Mouse (Mus musculus) midbrain, embryonic 13.5 days (tissue): ENCODE measurements at regions not wholly inside any gene's neighbourhood (a gene's known extent, or its start where the extent isn't known, plus 50 kb on each side); places are given as distances from the start of the nearest gene placed in this dataset.

ENCODE experiments used
- ATAC-seq: fragments of 200-750 bp; cut with Nextera tagmentation; 2 replicates; pipeline ENCODE4 v1.8.0; 2017; ENCODE audit warnings: mild to moderate bottlenecking, moderate TSS enrichment, moderate library complexity
- H3K27ac ChIP-seq: fragments of 300-500 bp; sonication (generic); 2 replicates; pipeline ENCODE4 v1.5.1; 2015; ENCODE audit warnings: inconsistent platforms, mild to moderate bottlenecking, moderate library complexity
- H3K27me3 ChIP-seq: fragments of 300-500 bp; sonication (generic); 2 replicates; pipeline ENCODE4 v1.6.1; 2015; ENCODE audit warnings: mild to moderate bottlenecking, inconsistent platforms
- H3K36me3 ChIP-seq: fragments of 300-500 bp; sonication (generic); 2 replicates; pipeline ENCODE4 v1.6.1; 2015; ENCODE audit warnings: mild to moderate bottlenecking, inconsistent platforms
- H3K4me1 ChIP-seq: fragments of 300-500 bp; sonication (generic); replicated peaks from 2 replicates; pipeline ENCODE4 v1.6.1; 2015; ENCODE audit warnings: inconsistent platforms
- H3K4me2 ChIP-seq: fragments of 300-500 bp; sonication (generic); replicated peaks from 2 replicates; pipeline ENCODE4 v1.6.1; 2015; ENCODE audit warnings: moderate library complexity, mild to moderate bottlenecking, inconsistent platforms
- H3K4me3 ChIP-seq: fragments of 300-500 bp; sonication (generic); replicated peaks from 2 replicates; pipeline ENCODE4 v1.5.1; 2015; ENCODE audit warnings: mild to moderate bottlenecking, inconsistent platforms
- H3K9ac ChIP-seq: fragments of 300-500 bp; sonication (generic); replicated peaks from 2 replicates; pipeline ENCODE4 v1.6.1; 2015; ENCODE audit warnings: mild to moderate bottlenecking, inconsistent platforms
- H3K9me3 ChIP-seq: fragments of 300-500 bp; sonication (generic); 2 replicates; pipeline ENCODE4 v1.6.1; 2016; ENCODE audit warnings: mild to moderate bottlenecking, inconsistent platforms
- WGBS: fragments of 180-500 bp; shearing (Covaris S2); methylation state at CpG from one replicate; pipeline ENCODE4 v1.1.7; 2015; 5-methylcytosine and 5-hydroxymethylcytosine counted together

- H3K9ac ChIP-seq: no peak overlapping the region
- no peaks in the 10 kb centered on the region for H3K27me3 ChIP-seq
- no peaks in the 10 kb centered on the region for H3K4me1 ChIP-seq
- H3K4me3 ChIP-seq: no peak overlapping the region
- no peaks in the 10 kb centered on the region for H3K9me3 ChIP-seq
- no peak overlapping the region for H3K27ac ChIP-seq
- ATAC-seq: no peak
- 79% methylated on average over 2 of the region's 2 CpGs for WGBS
- no peak overlapping the region for H3K4me2 ChIP-seq
- H3K36me3 ChIP-seq: no peaks in the 10 kb centered on the region
Measured at GRCm38 (mm10) chr12:67471666-67472065, 249.3 kb upstream of the Mdga2 start.

GRCm38 (mm10) chr12:67471001-67471400, 248.7 kb upstream of the Mdga2 start:
- ATAC-seq: no peak
- no peaks in the 10 kb centered on the region for H3K9me3 ChIP-seq
- H3K4me1 ChIP-seq: no peaks in the 10 kb centered on the region
- no peak overlapping the region for H3K4me2 ChIP-seq
- H3K4me3 ChIP-seq: no peak overlapping the region
- H3K27ac ChIP-seq: no peak overlapping the region
- H3K27me3 ChIP-seq: no peaks in the 10 kb centered on the region
- 74% methylated on average over 3 of the region's 3 CpGs for WGBS
- H3K36me3 ChIP-seq: no peaks in the 10 kb centered on the region
- no peak overlapping the region for H3K9ac ChIP-seq

- no peaks in the 10 kb centered on the region for H3K9me3 ChIP-seq
- no peaks in the 10 kb centered on the region for H3K36me3 ChIP-seq
- no peak overlapping the region for H3K9ac ChIP-seq
- no peak overlapping the region for H3K4me2 ChIP-seq
- H3K27ac ChIP-seq: no peak overlapping the region
- no peak overlapping the region for H3K4me3 ChIP-seq
- ATAC-seq: no peak
- 56% methylated on average over 1 of the region's 1 CpGs for WGBS
- no peaks in the 10 kb centered on the region for H3K27me3 ChIP-seq
- H3K4me1 ChIP-seq: no peaks in the 10 kb centered on the region
Measured at GRCm38 (mm10) chr12:67449109-67449508, 226.8 kb upstream of the Mdga2 start.

GRCm38 (mm10) chr12:67430318-67430950, 208.1 kb upstream of the Mdga2 start:
- Histone ChIP-seq H3K9me3 (no peaks in the 10 kb centered on the region), H3K9ac (no peak overlapping the region), H3K27ac (no peak overlapping the region), H3K27me3 (no peaks in the 10 kb centered on the region), H3K4me3 (no peak overlapping the region), H3K4me1 (no peaks in the 10 kb centered on the region), H3K36me3 (no peaks in the 10 kb centered on the region), H3K4me2 (no peak overlapping the region)
- 39% methylated on average over 6 of the region's 6 CpGs for WGBS
- no peak for ATAC-seq

- no peak overlapping the region for H3K27ac ChIP-seq
- no peaks in the 10 kb centered on the region for H3K36me3 ChIP-seq
- no peak overlapping the region for H3K9ac ChIP-seq
- no peak for ATAC-seq
- no peaks in the 10 kb centered on the region for H3K27me3 ChIP-seq
- H3K9me3 ChIP-seq: no peaks in the 10 kb centered on the region
- WGBS: 75% methylated on average over 6 of the region's 6 CpGs
- no peak overlapping the region for H3K4me3 ChIP-seq
- H3K4me1 ChIP-seq: no peaks in the 10 kb centered on the region
- H3K4me2 ChIP-seq: no peak overlapping the region
Measured at GRCm38 (mm10) chr12:67426801-67427200, 204.5 kb upstream of the Mdga2 start.

GRCm38 (mm10) chr12:67399537-67399936, 177.2 kb upstream of the Mdga2 start:
- WGBS: 80% methylated on average over 3 of the region's 3 CpGs
- H3K4me1 ChIP-seq: no peaks in the 10 kb centered on the region

GRCm38 (mm10) chr12:67374530-67374929, 152.2 kb upstream of the Mdga2 start:
- ATAC-seq: no peak
- no peak overlapping the region for H3K4me2 ChIP-seq
- no peaks in the 10 kb centered on the region for H3K4me1 ChIP-seq
- no peak overlapping the region for H3K4me3 ChIP-seq
- H3K9me3 ChIP-seq: no peaks in the 10 kb centered on the region
- no peaks in the 10 kb centered on the region for H3K36me3 ChIP-seq
- no peak overlapping the region for H3K9ac ChIP-seq
- WGBS: 87% methylated on average over 1 of the region's 1 CpGs
- no peak overlapping the region for H3K27ac ChIP-seq
- H3K27me3 ChIP-seq: no peaks in the 10 kb centered on the region

More at GRCm38 (mm10) chr12:67399537-67399936, 177.2 kb upstream of the Mdga2 start:
- Histone ChIP-seq H3K4me3 (no peak overlapping the region), H3K9ac (no peak overlapping the region), H3K4me2 (no peak overlapping the region), H3K36me3 (no peaks in the 10 kb centered on the region), H3K9me3 (no peaks in the 10 kb centered on the region), H3K27ac (no peak overlapping the region), H3K27me3 (no peaks in the 10 kb centered on the region)
- ATAC-seq: no peak

GRCm38 (mm10) chr12:67348551-67348950, 126.2 kb upstream of the Mdga2 start:
- Histone ChIP-seq H3K4me1 (peaks cover 6% of the 10 kb centered on the region; the same call in 1 of the 2 replicates), H3K9ac (no peak overlapping the region), H3K27ac (no peak overlapping the region), H3K27me3 (no peaks in the 10 kb centered on the region), H3K4me2 (no peak overlapping the region), H3K36me3 (no peaks in the 10 kb centered on the region), H3K4me3 (no peak overlapping the region), H3K9me3 (no peaks in the 10 kb centered on the region)
- 7% methylated on average over 2 of the region's 2 CpGs for WGBS
- ATAC-seq: no peak

GRCm38 (mm10) chr12:67332483-67332998, 110.2 kb upstream of the Mdga2 start:
- H3K4me1 ChIP-seq: no peaks in the 10 kb centered on the region
- H3K4me2 ChIP-seq: no peak overlapping the region
- no peaks in the 10 kb centered on the region for H3K36me3 ChIP-seq
- no peak overlapping the region for H3K4me3 ChIP-seq
- no peak overlapping the region for H3K9ac ChIP-seq
- ATAC-seq: no peak
- H3K27ac ChIP-seq: no peak overlapping the region
- no peaks in the 10 kb centered on the region for H3K27me3 ChIP-seq
- H3K9me3 ChIP-seq: no peaks in the 10 kb centered on the region
- WGBS: 84% methylated on average over 2 of the region's 2 CpGs

- Histone ChIP-seq H3K9me3 (no peaks in the 10 kb centered on the region), H3K4me2 (no peak overlapping the region), H3K27me3 (no peaks in the 10 kb centered on the region), H3K9ac (no peak overlapping the region), H3K27ac (no peak overlapping the region), H3K4me3 (no peak overlapping the region), H3K4me1 (no peaks in the 10 kb centered on the region), H3K36me3 (no peaks in the 10 kb centered on the region)
- 21% methylated on average over 2 of the region's 2 CpGs for WGBS
- ATAC-seq: no peak
Measured at GRCm38 (mm10) chr12:67326326-67326725, 104.0 kb upstream of the Mdga2 start.

- H3K9me3 ChIP-seq: no peaks in the 10 kb centered on the region
- ATAC-seq: no peak
- no peaks in the 10 kb centered on the region for H3K27me3 ChIP-seq
- H3K4me1 ChIP-seq: no peaks in the 10 kb centered on the region
- WGBS: 32% methylated on average over 1 of the region's 1 CpGs
- no peak overlapping the region for H3K27ac ChIP-seq
- H3K4me2 ChIP-seq: no peak overlapping the region
- H3K9ac ChIP-seq: no peak overlapping the region
- no peak overlapping the region for H3K4me3 ChIP-seq
- H3K36me3 ChIP-seq: no peaks in the 10 kb centered on the region
Measured at GRCm38 (mm10) chr12:67325799-67326198, 103.5 kb upstream of the Mdga2 start.

GRCm38 (mm10) chr12:67325335-67325734, 103.0 kb upstream of the Mdga2 start:
- no peaks in the 10 kb centered on the region for H3K27me3 ChIP-seq
- no peak overlapping the region for H3K4me2 ChIP-seq
- no peak for ATAC-seq
- no peak overlapping the region for H3K27ac ChIP-seq
- WGBS: 61% methylated on average over 4 of the region's 4 CpGs
- no peaks in the 10 kb centered on the region for H3K9me3 ChIP-seq
- no peaks in the 10 kb centered on the region for H3K36me3 ChIP-seq
- H3K9ac ChIP-seq: no peak overlapping the region
- no peaks in the 10 kb centered on the region for H3K4me1 ChIP-seq
- H3K4me3 ChIP-seq: no peak overlapping the region

- no peak for ATAC-seq
- no peaks in the 10 kb centered on the region for H3K9me3 ChIP-seq
- H3K4me1 ChIP-seq: no peaks in the 10 kb centered on the region
- WGBS: 77% methylated on average over 2 of the region's 2 CpGs
- H3K27ac ChIP-seq: no peak overlapping the region
- no peak overlapping the region for H3K4me3 ChIP-seq
- no peaks in the 10 kb centered on the region for H3K36me3 ChIP-seq
- H3K4me2 ChIP-seq: no peak overlapping the region
- no peaks in the 10 kb centered on the region for H3K27me3 ChIP-seq
- no peak overlapping the region for H3K9ac ChIP-seq
Measured at GRCm38 (mm10) chr12:67318687-67319086, 96.3 kb upstream of the Mdga2 start.
